Mouse (Mus musculus) ZHBTc4 (cell line): ENCODE data around the gene Clca3a2.
"Not testable (repeated sequence)": the region's sequence is repeated elsewhere in the genome, so short reads cannot be mapped to it uniquely, and the experiment has no call there.

Experiments used
- DNase-seq: peaks from one replicate; pipeline ENCODE4 v3.0.0-alpha.2; 2011; ENCODE audit warnings: low read depth, low spot score

The Clca3a2 gene

GRCm38 (mm10) chr3:144819219-144819618, at the start of gene Clca3a2:
Clca3a2 (minus strand) TSS chr3:144819494.
- not testable (repeated sequence) for DNase-seq

GRCm38 (mm10) chr3:144849584-144849983, 30.3 kb upstream of the Clca3a2 start:
- no peak for DNase-seq

- DNase-seq, result not testable (repeated sequence)
Measured at GRCm38 (mm10) chr3:144849014-144849556, 29.8 kb upstream of the Clca3a2 start, which contains the start of gene Clca3b. Clca3b (minus strand) TSS chr3:144849357.

- no peak for DNase-seq
Measured at GRCm38 (mm10) chr3:144827257-144827656, 8.0 kb upstream of the Clca3a2 start.

DNA sequence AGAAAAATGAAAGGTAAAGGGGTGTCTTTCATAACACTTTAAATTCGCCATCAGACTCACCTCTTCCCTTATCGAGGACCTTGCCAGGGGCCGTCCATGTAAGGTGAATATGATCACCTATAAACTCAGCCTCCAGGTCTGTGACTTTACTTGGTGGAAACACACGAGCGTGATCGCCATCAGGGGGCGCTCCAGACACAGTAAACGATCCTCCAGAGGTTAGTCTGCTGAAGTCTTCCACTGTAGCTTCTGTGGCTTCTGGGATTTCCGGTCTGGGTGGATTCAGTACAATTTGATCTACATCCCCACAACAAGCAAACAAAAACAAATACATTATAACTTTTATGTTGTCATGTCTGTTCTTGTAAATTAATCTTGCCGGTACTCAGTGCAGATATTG, 5.9 kb upstream of the Clca3a2 start:
- DNase-seq, result peak; percentile 87

- no peak for DNase-seq
Measured at GRCm38 (mm10) chr3:144823331-144823730, 4.0 kb upstream of the Clca3a2 start.

DNA sequence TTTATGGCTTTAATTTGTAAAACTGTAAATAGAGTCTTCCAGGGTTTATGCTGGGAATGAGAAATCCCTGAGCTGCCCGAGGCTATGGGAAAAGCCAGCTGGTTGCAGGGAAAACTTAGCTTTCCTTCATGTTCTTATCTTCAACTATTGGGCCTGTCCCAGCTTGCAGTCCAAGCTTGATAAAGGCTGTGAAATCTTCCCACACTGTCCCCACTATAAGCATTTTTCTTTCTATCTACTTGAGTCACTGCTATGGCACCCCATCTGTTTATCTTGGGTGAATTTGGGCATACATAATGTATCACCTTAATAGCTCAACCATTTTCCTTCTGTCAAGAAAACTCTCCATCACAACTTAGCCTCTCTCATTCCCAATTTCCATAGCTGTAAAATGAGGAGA, 1.3 kb upstream of the Clca3a2 start:
- no peak for DNase-seq

DNA sequence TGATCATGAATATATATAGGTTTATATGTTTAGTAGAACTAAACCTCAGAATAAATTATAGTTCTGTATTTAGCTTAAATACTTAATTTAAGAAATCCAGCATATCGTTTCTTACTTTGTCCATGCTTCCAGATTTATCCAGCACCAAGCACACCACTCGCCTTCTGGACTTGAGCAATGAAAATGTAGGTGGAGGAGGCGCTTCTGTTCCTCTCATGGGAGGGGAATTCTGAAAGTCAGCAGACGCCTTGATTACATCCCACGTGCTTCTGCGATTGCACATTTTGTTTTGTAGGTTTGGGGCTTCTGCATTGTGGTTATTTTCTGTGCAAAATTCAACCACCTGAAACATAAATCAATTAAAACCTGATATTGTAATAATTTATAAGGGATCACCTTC, 6.0 kb downstream of the Clca3a2 start:
- not testable (repeated sequence) for DNase-seq

DNA sequence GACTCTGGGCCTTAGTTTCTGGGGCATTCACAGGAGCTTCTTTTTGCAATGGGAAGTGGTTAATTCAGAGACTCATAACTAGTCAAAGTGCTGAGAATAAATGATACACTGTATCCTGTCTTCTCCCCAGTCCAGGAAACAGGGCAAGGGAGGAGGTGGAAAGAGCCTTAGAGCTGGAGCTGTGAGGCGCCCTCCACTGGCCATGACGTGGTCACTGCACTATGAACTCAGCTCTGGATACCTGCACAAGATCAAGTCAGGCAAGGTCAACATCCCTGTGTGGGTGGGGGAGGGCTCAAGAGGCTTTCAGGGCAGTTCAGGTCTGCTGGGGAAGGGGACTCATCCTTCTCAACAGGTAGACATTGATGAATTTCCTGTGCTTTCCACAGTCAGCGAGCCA, 7.5 kb downstream of the Clca3a2 start:
- peak; percentile 26 for DNase-seq

- not testable (repeated sequence) for DNase-seq
Measured at GRCm38 (mm10) chr3:144808153-144808925, 11.0 kb downstream of the Clca3a2 start.

DNA sequence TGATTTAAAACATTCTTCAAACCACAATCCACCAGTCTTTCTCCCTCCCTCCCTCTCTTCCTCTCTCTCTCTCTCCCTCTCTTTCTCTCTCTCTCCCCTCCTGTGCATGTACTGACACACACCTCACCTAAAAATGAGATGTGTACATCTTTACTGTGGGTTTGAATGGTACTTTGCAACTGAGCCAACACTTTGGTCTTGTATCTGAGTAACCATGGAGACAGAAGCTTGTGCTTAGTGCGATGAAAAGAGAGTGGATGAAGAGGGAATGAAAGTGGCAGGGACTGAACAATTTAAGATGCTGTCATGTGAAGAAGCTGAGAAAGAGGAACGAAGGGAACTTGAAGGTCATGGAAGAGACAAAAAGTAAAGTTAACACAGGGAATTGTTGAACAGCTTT, 12.7 kb downstream of the Clca3a2 start:
- not testable (repeated sequence) for DNase-seq

- peak; percentile 73 for DNase-seq
Measured at GRCm38 (mm10) chr3:144801861-144802260, 17.4 kb downstream of the Clca3a2 start.

DNA sequence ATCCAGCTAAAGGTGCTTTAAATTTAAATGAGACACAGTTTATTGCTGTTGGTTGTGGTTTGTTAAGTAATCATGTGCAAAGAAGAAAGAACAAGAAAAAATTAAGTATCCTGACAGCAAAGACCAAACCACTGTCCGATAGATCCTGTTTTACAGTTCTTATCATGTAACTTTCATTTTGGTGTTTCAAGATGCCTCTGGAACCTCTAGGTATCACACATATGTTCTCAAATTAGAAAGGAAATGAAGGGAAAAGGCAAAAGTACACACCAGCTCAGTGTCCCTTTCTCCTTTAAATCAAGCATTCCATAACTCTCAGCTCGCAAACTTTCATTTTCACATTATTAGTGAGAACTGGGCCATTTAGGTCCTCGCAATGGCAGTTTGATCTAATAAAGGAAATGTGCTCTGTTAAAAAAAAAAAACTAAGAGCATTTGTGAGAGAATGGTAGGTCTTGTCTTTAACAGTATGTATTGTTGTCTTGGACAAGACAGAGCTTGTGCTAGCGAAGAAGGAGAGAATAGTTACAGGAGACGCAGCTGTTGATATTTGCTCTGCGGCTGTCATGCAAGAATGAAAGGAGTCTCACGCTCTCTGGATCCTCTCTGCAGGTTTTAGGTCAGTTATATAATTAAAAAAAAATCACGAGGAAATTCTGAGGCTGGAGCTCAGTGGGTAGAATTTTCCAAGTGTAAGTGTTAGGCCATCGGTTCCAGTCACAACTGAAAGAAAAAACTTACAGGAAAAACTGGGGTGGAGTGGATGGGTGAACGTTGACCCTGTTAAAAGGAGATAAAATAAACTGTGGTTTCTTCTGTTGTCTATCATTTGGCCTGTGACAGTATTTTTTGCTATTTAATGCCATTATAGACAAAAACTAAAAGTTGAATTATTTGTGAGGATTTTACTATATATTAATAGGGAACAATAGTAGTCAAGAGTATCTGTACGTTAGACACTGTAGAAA, 33.8 kb downstream of the Clca3a2 start:
- DNase-seq, result no peak

DNA sequence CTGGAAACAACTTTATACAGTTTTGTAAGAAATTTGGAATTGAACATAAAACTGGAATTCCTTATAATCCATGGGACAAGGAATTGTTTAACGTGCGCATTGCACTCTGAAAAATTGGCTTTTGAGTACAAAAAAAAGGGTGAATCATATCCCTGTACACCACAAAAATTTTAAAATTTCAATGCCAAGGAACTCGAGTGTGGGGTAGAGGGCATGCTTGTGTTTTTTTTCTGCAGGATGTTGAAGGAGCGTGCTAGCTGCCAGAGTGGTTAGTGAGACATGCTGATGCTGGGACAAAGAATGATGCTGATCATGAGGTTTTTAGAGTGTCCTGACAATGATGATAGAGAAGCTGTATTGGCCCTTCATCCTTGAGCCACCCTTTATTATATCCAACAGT, 54.1 kb downstream of the Clca3a2 start:
- DNase-seq, result no peak

DNA sequence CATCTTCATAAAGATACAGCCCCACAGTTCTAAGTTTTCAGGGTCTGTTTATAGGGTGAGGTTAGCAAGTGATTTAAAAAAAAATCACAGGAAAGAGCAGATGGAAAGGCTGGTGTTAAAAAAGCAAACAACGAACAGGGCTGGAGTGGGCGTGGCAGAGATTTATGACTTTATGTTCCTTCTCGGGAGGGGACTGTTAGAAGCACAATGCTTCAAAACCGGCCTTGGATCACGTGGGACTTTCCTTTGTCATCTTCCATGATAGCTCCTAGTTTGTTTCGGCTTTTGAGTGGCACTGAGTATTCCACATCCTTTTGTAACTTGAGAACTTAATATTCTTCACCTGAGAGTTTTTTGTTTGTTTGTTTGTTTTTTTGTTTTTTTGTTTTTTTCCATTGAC, 57.8 kb downstream of the Clca3a2 start:
- no peak for DNase-seq

DNA sequence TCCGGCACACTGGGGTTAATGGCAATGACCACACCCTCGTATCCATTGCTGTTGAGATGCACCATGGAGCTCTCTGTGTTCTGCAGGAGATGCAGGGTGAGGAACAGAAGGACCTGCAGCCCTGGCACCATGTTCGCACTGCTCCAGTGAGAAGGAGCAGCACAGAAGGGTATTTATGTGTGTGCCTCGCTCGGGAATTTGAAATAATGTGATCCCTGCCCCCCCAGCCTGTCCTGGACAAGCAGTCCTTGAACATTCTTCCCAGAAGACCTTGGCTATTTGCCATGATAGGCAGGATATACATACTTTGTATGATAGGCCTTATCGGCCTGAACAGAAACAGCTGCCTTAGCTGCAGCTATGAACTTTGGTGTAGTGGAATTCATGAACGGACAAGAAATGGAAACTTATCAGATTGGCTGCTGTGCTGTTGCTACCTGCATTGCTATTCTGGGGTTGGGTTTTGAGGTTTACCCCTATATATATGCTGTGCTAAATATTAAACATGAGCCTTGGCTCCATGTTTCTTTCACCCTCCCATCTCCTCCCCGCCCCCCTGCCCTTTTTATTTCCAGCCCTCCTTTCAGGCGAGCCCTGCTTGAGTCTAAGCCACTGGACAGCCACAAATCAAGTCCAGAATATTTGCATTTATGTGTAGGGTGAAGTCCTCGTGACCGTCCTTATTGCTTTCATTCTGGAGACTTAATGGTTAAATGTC, 58.5 kb downstream of the Clca3a2 start, which contains the start of gene Clca3a1:
Gene Clca3a1, minus strand, starts transcription at position 386 of the 718 bp plus-strand sequence.
- no peak for DNase-seq

GRCm38 (mm10) chr3:144759719-144760118, 59.6 kb downstream of the Clca3a2 start:
- no peak for DNase-seq

- not testable (repeated sequence) for DNase-seq
Measured at GRCm38 (mm10) chr3:144756103-144756502, 63.2 kb downstream of the Clca3a2 start.

GRCm38 (mm10) chr3:144753120-144753519, 66.2 kb downstream of the Clca3a2 start:
- DNase-seq, result peak; percentile 66

GRCm38 (mm10) chr3:144749062-144749963, 70.0 kb downstream of the Clca3a2 start:
- not testable (repeated sequence) for DNase-seq
